18 mouse cellular contexts compared by ENCODE assay signal in genomic region chr1:73991226-73991625, GRCm38 (mm10).
DNase-seq lines count a peak whose midpoint lies in the region; ATAC-seq lines count a peak whose summit lies in the region.
"Had no signal": no experiment of that assay in that cellular context is flagged by ENCODE, and none has a peak within 500 bp of the region (broad histone marks: within the 10 kb centered on the region; RNA-seq: fewer than 3 reads in every experiment).

No protein-coding gene starts in this region.

- no peaks in the 10 kb centered on the region for H3K9me3 ChIP-seq in intestine, embryonic 15.5 days
- H3K9me3 ChIP-seq: heart, embryonic 10.5 days; limb, embryonic 15.5 days had no signal

- H3K4me2 ChIP-seq in intestine, embryonic 15.5 days (replicated peaks), result no peak overlapping the region
- H3K4me2 ChIP-seq: limb, embryonic 15.5 days had no signal

- intact Hi-C loops in left cerebral cortex, postnatal 4 days (cut with DNase I), result loop anchor here (10.0 kb wide), 1 partner anchor 84 kb away; no protein-coding TSS in a partner anchor
- intact Hi-C loops in left cerebral cortex, postnatal 36 days (cut with DNase I), result no loop called here

- H3K27ac ChIP-seq in brown adipose tissue, adult 24 weeks (replicated peaks; ENCODE audit: low read depth, low read length), result 0 out of 2 replicates have a peak overlapping the region, but pooled peaks have one; percentile 18
- no peak overlapping the region for H3K27ac ChIP-seq in intestine, embryonic 15.5 days
- H3K27ac ChIP-seq: heart, embryonic 10.5 days; limb, embryonic 15.5 days; stomach, postnatal 0 days had no signal

- no peaks in the 10 kb centered on the region for H3K36me3 ChIP-seq in intestine, embryonic 15.5 days

- H3K4me1 ChIP-seq in brown adipose tissue, adult 24 weeks (ENCODE audit: control insufficient read depth, insufficient read depth, insufficient read length, low read length), result peaks cover 26% of the 10 kb centered on the region
- 0 out of 2 replicates have a peak, but pooled peaks cover 7% of the 10 kb centered on the region for H3K4me1 ChIP-seq in intestine, embryonic 15.5 days (replicated peaks)

- DNase-seq in left cerebral cortex, adult 11 months (ENCODE audit: low spot score), result peak; percentile 26
- DNase-seq in left cerebral cortex, postnatal 4 days, result no peak
- peak; percentile 35 for DNase-seq in layer of hippocampus, adult 9-10 months (ENCODE audit: low spot score)
- DNase-seq in left cerebral cortex, postnatal 36 days (ENCODE audit: low spot score in 2 of 2), result peak; percentile 41 to 53
- no peak for DNase-seq in spleen, postnatal 36 days (ENCODE audit: low spot score in 2 of 2)
- no peak for DNase-seq in heart, postnatal 4 days
- DNase-seq: adrenal gland, postnatal 25 days; B cell, adult 2 months; cerebellum, adult 9-11 months; gastrocnemius, postnatal 36 days; heart, postnatal 36 days; midbrain, embryonic 14.5 days; thymus, postnatal 14 days had no signal

- H3K9ac ChIP-seq in intestine, embryonic 15.5 days, result no peak overlapping the region
- H3K9ac ChIP-seq: limb, embryonic 15.5 days had no signal

- no peak for ATAC-seq in intestine, embryonic 15.5 days

- H3K4me3 ChIP-seq in brown adipose tissue, adult 24 weeks (ENCODE audit: insufficient read depth, low read depth, low read length), result no peak overlapping the region
- H3K4me3 ChIP-seq in intestine, embryonic 15.5 days (replicated peaks), result no peak overlapping the region
- H3K4me3 ChIP-seq: heart, embryonic 10.5 days; limb, embryonic 15.5 days had no signal

- no peaks in the 10 kb centered on the region for H3K27me3 ChIP-seq in intestine, embryonic 15.5 days (replicated peaks)
- H3K27me3 ChIP-seq: limb, embryonic 15.5 days had no signal

- WGBS in intestine, embryonic 15.5 days, result 73% methylated on average over 7 of the region's 7 CpGs

Comparison
In these comparisons a context has a peak if more than half of its experiments do, and no peak if none do; other contexts are left out.
1. DNase-seq: peak in left cerebral cortex, adult 11 months (single experiment), layer of hippocampus, adult 9-10 months (single experiment) and left cerebral cortex, postnatal 36 days (2 of 2); none in left cerebral cortex, postnatal 4 days (single experiment), spleen, postnatal 36 days (0 of 2) and heart, postnatal 4 days (single experiment).